Comparison of ENCODE assay signal across 9 mouse cellular contexts in genomic region chr15:80949431-80949830, GRCm38 (mm10). TPM values are rescaled to one million over a fixed set of nuclear protein-coding genes. Genes with fewer than 3 reads are reported as not detected.
DNase-seq lines count a peak whose midpoint lies in the region; ATAC-seq and TF ChIP-seq lines count a peak whose summit lies in the region.
"Had no signal": no experiment of that assay in that cellular context is flagged by ENCODE, and none has a peak within 500 bp of the region (broad histone marks: within the 10 kb centered on the region; RNA-seq: fewer than 3 reads in every experiment).

No protein-coding gene starts in this region.

- no peak for ATAC-seq in forebrain, embryonic 15.5 days (replicated peaks)
- ATAC-seq in liver, embryonic 16.5 days (ENCODE audit: low read depth): no peak

- no peak for TF ChIP-seq EP300 in heart, adult 2 months (IDR thresholded peaks at IDR 0.05; ENCODE audit: insufficient read depth, low read depth, low read length)

- no peak for DNase-seq in heart, adult 2 months
- no peak for DNase-seq in heart, postnatal 14 days
- DNase-seq in A20 (ENCODE audit: low read depth, low spot score): peak; percentile 45
- no peak for DNase-seq in ovary, postnatal 36 days (ENCODE audit: low spot score)
- DNase-seq in ovary, adult 18-20 months (ENCODE audit: low spot score): no peak
- no peak for DNase-seq in testis, postnatal 14 days (ENCODE audit: low spot score)
- DNase-seq: cerebellum, adult 11-12 months had no signal

- no peak for TF ChIP-seq CTCF in heart, adult 2 months (IDR thresholded peaks at IDR 0.05)

- H3K36me3 ChIP-seq in heart, adult 2 months (ENCODE audit: control insufficient read depth, insufficient read depth, low read length): no peaks in the 10 kb centered on the region; the same call in 1 of the 2 replicates
- H3K36me3 ChIP-seq in forebrain, embryonic 15.5 days: peaks cover 19% of the 10 kb centered on the region
- H3K36me3 ChIP-seq in liver, embryonic 16.5 days (ENCODE audit: control insufficient read depth, insufficient read depth): peaks cover 14% of the 10 kb centered on the region

- intact Hi-C loops in heart, adult 2 months (cut with DNase I): loop anchor here (2.0 to 10.0 kb wide), 3 partner anchors 152 to 685 kb away; partner anchors contain the start of gene Rps19bp1
- intact Hi-C loops in heart, postnatal 14 days (cut with DNase I): loop anchor here (2.0 kb wide), 1 partner anchor 243 kb away; no protein-coding TSS in a partner anchor

- WGBS in heart, adult 2 months: 40% methylated on average over 4 of the region's 4 CpGs
- 55% methylated on average over 4 of the region's 4 CpGs for WGBS in forebrain, embryonic 15.5 days
- WGBS in liver, embryonic 16.5 days (ENCODE audit: insufficient replicate concordance): 24% methylated on average over 4 of the region's 4 CpGs

- H3K4me2 ChIP-seq in forebrain, embryonic 15.5 days (replicated peaks): peak overlapping the region; percentile 64
- H3K4me2 ChIP-seq in liver, embryonic 16.5 days (ENCODE audit: low read depth, low read length): peak overlapping the region; percentile 73

- TF ChIP-seq POLR2A in heart, adult 2 months (IDR thresholded peaks at IDR 0.05; ENCODE audit: insufficient read depth, low read depth, low read length): no peak

- no peaks in the 10 kb centered on the region for H3K27me3 ChIP-seq in heart, adult 2 months (ENCODE audit: control insufficient read depth, insufficient read depth, low read length)
- no peaks in the 10 kb centered on the region for H3K27me3 ChIP-seq in forebrain, embryonic 15.5 days
- no peaks in the 10 kb centered on the region for H3K27me3 ChIP-seq in liver, embryonic 16.5 days (ENCODE audit: control insufficient read depth, insufficient read depth, low read depth, low read length)

- peak overlapping the region; percentile 29; the same call in 1 of the 2 replicates for H3K9ac ChIP-seq in heart, adult 2 months (ENCODE audit: low read depth, low read length)
- peak overlapping the region; percentile 67; the same call in 1 of the 2 replicates for H3K9ac ChIP-seq in forebrain, embryonic 15.5 days (replicated peaks)
- peak overlapping the region; percentile 79 for H3K9ac ChIP-seq in liver, embryonic 16.5 days (ENCODE audit: low read depth, low read length)

- peaks cover 6% of the 10 kb centered on the region for H3K4me1 ChIP-seq in heart, adult 2 months (ENCODE audit: control insufficient read depth, insufficient read depth, low read length)
- peaks cover 18% of the 10 kb centered on the region for H3K4me1 ChIP-seq in forebrain, embryonic 15.5 days
- H3K4me1 ChIP-seq in liver, embryonic 16.5 days (ENCODE audit: control insufficient read depth, low read depth, low read length): peaks cover 15% of the 10 kb centered on the region

- H3K27ac ChIP-seq in heart, adult 2 months: no peak overlapping the region
- no peak overlapping the region for H3K27ac ChIP-seq in forebrain, embryonic 15.5 days (replicated peaks)
- H3K27ac ChIP-seq in liver, embryonic 16.5 days (ENCODE audit: low read length): no peak overlapping the region

- H3K9me3 ChIP-seq in forebrain, embryonic 15.5 days: no peaks in the 10 kb centered on the region
- H3K9me3 ChIP-seq in liver, embryonic 16.5 days (replicated peaks; ENCODE audit: control insufficient read depth, low read length): no peaks in the 10 kb centered on the region

- H3K79me2 ChIP-seq in heart, adult 2 months (replicated peaks; ENCODE audit: control insufficient read depth, insufficient read depth, low read length): peaks cover 11% of the 10 kb centered on the region

- H3K4me3 ChIP-seq in heart, adult 2 months: no peak overlapping the region
- H3K4me3 ChIP-seq in forebrain, embryonic 15.5 days: peak overlapping the region; percentile 71
- peak overlapping the region; percentile 93 for H3K4me3 ChIP-seq in liver, embryonic 16.5 days (ENCODE audit: low read depth, low read length)

RNA-seq across cellular contexts. Expression of gene Adsl, which starts 1.1 kb away (rescaled TPM):
- total RNA-seq in heart, adult 2 months (2021): 10 to 100 TPM; 75.7 to 79.2 TPM
- 92.2 and 110 TPM in 2 replicates for polyA plus RNA-seq in heart, adult 2 months (2012; rRNA removed)
- 10 to 100 TPM; 84.9 to 94.4 TPM for total RNA-seq in heart, postnatal 14 days (2021)
- 99.2 and 100 TPM in 2 replicates for polyA plus RNA-seq in forebrain, embryonic 15.5 days (2015; fragmentation: Nextera tagmentation; extraction: Ambion mirVana)
- polyA plus RNA-seq in liver, embryonic 16.5 days (2015; fragmentation: Nextera tagmentation; extraction: Ambion mirVana): 55.1 and 65.0 TPM in 2 replicates

RNA-seq across cellular contexts. Expression of gene Sgsm3, which starts 28.1 kb away (rescaled TPM):
- total RNA-seq in heart, adult 2 months (2021): 10 to 100 TPM; 14.0 to 16.2 TPM
- 14.2 and 16.0 TPM in 2 replicates for polyA plus RNA-seq in heart, adult 2 months (2012; rRNA removed)
- total RNA-seq in heart, postnatal 14 days (2021): 10 to 100 TPM in 1 of 2 experiments, 1 to 10 TPM in 1; 9.8 to 10.9 TPM
- 56.3 and 56.6 TPM in 2 replicates for polyA plus RNA-seq in forebrain, embryonic 15.5 days (2015; fragmentation: Nextera tagmentation; extraction: Ambion mirVana)
- 7.9 TPM in 2 replicates for polyA plus RNA-seq in liver, embryonic 16.5 days (2015; fragmentation: Nextera tagmentation; extraction: Ambion mirVana)

Comparison
In these comparisons a context has a peak if more than half of its experiments do, and no peak if none do; other contexts are left out.
1. H3K9ac ChIP-seq: peak in every context shown above with its lines; median percentile 79 in liver, embryonic 16.5 days; 67 in forebrain, embryonic 15.5 days; 29 in heart, adult 2 months.